Mouse (Mus musculus): ENCODE results near the gene 4930447F04Rik. TPM values are rescaled to one million over a fixed set of nuclear protein-coding genes. Genes with fewer than 3 reads are reported as not detected.

4930447F04Rik gene
- not detected in 2 replicates for total RNA-seq (2017)

- ATAC-seq (replicated peaks; ENCODE audit: low read depth, poor library complexity, severe bottlenecking) = no peak
Observed at GRCm38 (mm10) chrX:66304124-66304523, at the start of gene 4930447F04Rik. TSS of gene 4930447F04Rik (minus strand) at chrX:66304224.
